In the genomic region with DNA sequence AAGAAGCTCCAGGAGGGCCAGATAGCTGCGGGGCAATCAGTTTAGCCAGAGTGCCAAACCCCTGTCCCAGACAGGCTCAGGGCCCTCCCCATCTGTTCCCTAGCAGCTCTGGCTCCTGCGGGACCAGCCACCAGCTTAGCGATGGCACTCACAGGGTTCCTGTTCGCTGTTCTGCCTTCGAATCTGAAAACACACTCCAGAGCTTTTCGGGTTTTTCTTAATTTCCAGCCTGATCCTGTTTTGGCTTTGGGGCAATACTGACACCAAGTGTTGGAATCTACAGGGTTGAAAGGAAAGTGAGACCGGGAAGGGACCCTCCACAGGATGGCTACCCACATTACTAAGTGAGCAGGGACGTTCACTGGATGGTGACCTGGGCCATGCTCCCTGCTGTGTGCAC, we compare ENCODE assay signal across 9 mouse cellular contexts. TPM values are rescaled to one million over a fixed set of nuclear protein-coding genes. Genes with fewer than 3 reads are reported as not detected.
DNase-seq lines count a peak whose midpoint lies in the region; ATAC-seq and TF ChIP-seq lines count a peak whose summit lies in the region.
"Had no signal": no experiment of that assay in that cellular context is flagged by ENCODE, and none has a peak within 500 bp of the region (broad histone marks: within the 10 kb centered on the region; RNA-seq: fewer than 3 reads in every experiment).

No protein-coding gene starts in this region.

- DNase-seq in cerebellum, postnatal 14 days: peak; percentile 20 to 22
- DNase-seq in cerebellum, postnatal 36 days: no peak
- DNase-seq in lung, adult 2 months: no peak
- DNase-seq in hindbrain, embryonic 14.5 days (ENCODE audit: low spot score): peak; percentile 65
- DNase-seq in retina, postnatal 1 day: no peak
- DNase-seq in spleen, postnatal 36 days (ENCODE audit: low spot score in 2 of 2): no peak
- DNase-seq: liver, embryonic 13.5 days had no signal

- no peak overlapping the region for H3K4me3 ChIP-seq in lung, embryonic 15.5 days
- no peak overlapping the region for H3K4me3 ChIP-seq in lung, adult 2 months (replicated peaks; ENCODE audit: extremely low read depth, low read depth, low read length)
- H3K4me3 ChIP-seq in hindbrain, embryonic 14.5 days (replicated peaks; ENCODE audit: low read length): no peak overlapping the region
- no peak overlapping the region for H3K4me3 ChIP-seq in midbrain, embryonic 12.5 days
- H3K4me3 ChIP-seq: liver, embryonic 13.5 days had no signal

- TF ChIP-seq POLR2A in lung, adult 2 months (IDR thresholded peaks at IDR 0.05; ENCODE audit: borderline replicate concordance, extremely low read depth, low read depth, low read length): no peak

- TF ChIP-seq CTCF in lung, adult 2 months (IDR thresholded peaks at IDR 0.05; ENCODE audit: insufficient read depth, low read length): no peak

- ATAC-seq in lung, embryonic 15.5 days (ENCODE audit: borderline replicate concordance, extremely low read depth, low FRiP score, low TSS enrichment): peak; percentile 35; the same call in 1 of the 2 replicates
- ATAC-seq in hindbrain, embryonic 14.5 days (ENCODE audit: low FRiP score): no peak
- ATAC-seq in midbrain, embryonic 12.5 days (ENCODE audit: low FRiP score, low read depth): no peak

- no peaks in the 10 kb centered on the region for H3K27me3 ChIP-seq in lung, embryonic 15.5 days
- no peaks in the 10 kb centered on the region for H3K27me3 ChIP-seq in hindbrain, embryonic 14.5 days (ENCODE audit: control insufficient read depth, insufficient read depth, low read length)
- H3K27me3 ChIP-seq in midbrain, embryonic 12.5 days: no peaks in the 10 kb centered on the region
- H3K27me3 ChIP-seq: liver, embryonic 13.5 days had no signal

- 23% methylated on average over 8 of the region's 8 CpGs for WGBS in lung, embryonic 15.5 days
- WGBS in lung, adult 2 months: 24% methylated on average over 8 of the region's 8 CpGs
- WGBS in hindbrain, embryonic 14.5 days: 26% methylated on average over 8 of the region's 8 CpGs
- 24% methylated on average over 8 of the region's 8 CpGs for WGBS in midbrain, embryonic 12.5 days

- H3K4me1 ChIP-seq in lung, embryonic 15.5 days: peaks cover 3% of the 10 kb centered on the region; the same call in 1 of the 2 replicates
- peaks cover 4% of the 10 kb centered on the region; the same call in 1 of the 2 replicates for H3K4me1 ChIP-seq in lung, adult 2 months (ENCODE audit: control insufficient read depth, insufficient read depth, low read length)
- no peaks in the 10 kb centered on the region for H3K4me1 ChIP-seq in hindbrain, embryonic 14.5 days (replicated peaks; ENCODE audit: control insufficient read depth, insufficient read depth, low read length)
- no peaks in the 10 kb centered on the region for H3K4me1 ChIP-seq in midbrain, embryonic 12.5 days
- H3K4me1 ChIP-seq: liver, embryonic 13.5 days had no signal

- H3K27ac ChIP-seq in lung, embryonic 15.5 days: no peak overlapping the region
- H3K27ac ChIP-seq in hindbrain, embryonic 14.5 days: no peak overlapping the region
- no peak overlapping the region for H3K27ac ChIP-seq in midbrain, embryonic 12.5 days (replicated peaks)
- H3K27ac ChIP-seq: liver, embryonic 13.5 days had no signal

- H3K9me3 ChIP-seq in lung, embryonic 15.5 days: no peaks in the 10 kb centered on the region
- no peaks in the 10 kb centered on the region for H3K9me3 ChIP-seq in hindbrain, embryonic 14.5 days (ENCODE audit: control insufficient read depth, low read length)
- H3K9me3 ChIP-seq in midbrain, embryonic 12.5 days: 0 out of 2 replicates have a peak, but pooled peaks cover 4% of the 10 kb centered on the region
- H3K9me3 ChIP-seq: liver, embryonic 13.5 days had no signal

- no peaks in the 10 kb centered on the region for H3K36me3 ChIP-seq in lung, embryonic 15.5 days
- no peaks in the 10 kb centered on the region for H3K36me3 ChIP-seq in hindbrain, embryonic 14.5 days (replicated peaks; ENCODE audit: control insufficient read depth, insufficient read depth)
- H3K36me3 ChIP-seq in midbrain, embryonic 12.5 days: no peaks in the 10 kb centered on the region
- H3K36me3 ChIP-seq: liver, embryonic 13.5 days had no signal

- peak overlapping the region; percentile 34; the same call in 1 of the 2 replicates for H3K4me2 ChIP-seq in lung, embryonic 15.5 days
- peak overlapping the region; percentile 22; the same call in 1 of the 2 replicates for H3K4me2 ChIP-seq in hindbrain, embryonic 14.5 days (replicated peaks)
- no peak overlapping the region for H3K4me2 ChIP-seq in midbrain, embryonic 12.5 days (replicated peaks)
- H3K4me2 ChIP-seq: liver, embryonic 13.5 days had no signal

- 0 out of 2 replicates have a peak overlapping the region, but pooled peaks have one; percentile 10 for H3K9ac ChIP-seq in lung, embryonic 15.5 days
- H3K9ac ChIP-seq in hindbrain, embryonic 14.5 days: no peak overlapping the region
- 0 out of 2 replicates have a peak overlapping the region, but pooled peaks have one; percentile 0 for H3K9ac ChIP-seq in midbrain, embryonic 12.5 days (replicated peaks)
- H3K9ac ChIP-seq: liver, embryonic 13.5 days had no signal

RNA-seq across cellular contexts. Expression of gene Enpp6, which starts 50.6 kb away (rescaled TPM):
- polyA plus RNA-seq in lung, embryonic 15.5 days (2015; fragmentation: Nextera tagmentation; extraction: Ambion mirVana): 0.43 and 0.47 TPM in 2 replicates
- 2.4 and 10.4 TPM in 2 replicates for polyA plus RNA-seq in lung, adult 2 months (2012; rRNA removed)
- 1.8 and 2.0 TPM in 2 replicates for polyA plus RNA-seq in hindbrain, embryonic 14.5 days (2014; fragmentation: Nextera tagmentation; extraction: Ambion mirVana)
- polyA plus RNA-seq in midbrain, embryonic 12.5 days (2016; fragmentation: Nextera tagmentation; extraction: Ambion mirVana): 0.13 and 0.38 TPM in 2 replicates

Comparison
In these comparisons a context has a peak if more than half of its experiments do, and no peak if none do; other contexts are left out.
1. DNase-seq: peak in cerebellum, postnatal 14 days (2 of 2) and hindbrain, embryonic 14.5 days (single experiment); none in cerebellum, postnatal 36 days (0 of 2), lung, adult 2 months (single experiment), retina, postnatal 1 day (single experiment) and spleen, postnatal 36 days (0 of 2).